Mouse (Mus musculus) ES-E14 (cell line): ENCODE data around the gene Tnfrsf25.

Source experiments
- CHD2 ChIP-seq: IDR thresholded peaks from 2 replicates; pipeline ENCODE4 v1.6.1; 2014; ENCODE audit warnings: mild to moderate bottlenecking, low read depth, low read length, inconsistent platforms
- HCFC1 ChIP-seq: IDR thresholded peaks from 2 replicates; pipeline ENCODE4 v1.6.1; 2012; ENCODE audit warnings: low read length, inconsistent platforms, borderline replicate concordance; ENCODE audit not compliant: insufficient read depth
- MAFK ChIP-seq: IDR thresholded peaks from 2 replicates; pipeline ENCODE4 v1.6.1; 2014; ENCODE audit warnings: mild to moderate bottlenecking, low read depth, low read length, inconsistent platforms; ENCODE audit not compliant: insufficient read depth
- ZC3H11A ChIP-seq: IDR thresholded peaks from 2 replicates; pipeline ENCODE4 v1.6.1; 2012; ENCODE audit warnings: low read depth, mild to moderate bottlenecking, inconsistent platforms, low read length, borderline replicate concordance

- TF ChIP-seq MAFK = no peak
- TF ChIP-seq CHD2 = no peak
- no peak for TF ChIP-seq HCFC1
- no peak for TF ChIP-seq ZC3H11A
Observed at GRCm38 (mm10) chr4:152110689-152111088, 5.0 kb upstream of the Tnfrsf25 start.
